Mouse (Mus musculus) neutrophil, adult 5-6 weeks (primary cell): ENCODE data around the gene Zfp811. TPM values are rescaled to one million over a fixed set of nuclear protein-coding genes. Genes with fewer than 3 reads are reported as not detected.

ENCODE experiments used
- ATAC-seq: fragments of 151-379, 151-347 bp; 2 replicates; pipeline ENCODE4 v1.8.0; 2017; ENCODE audit warnings: mild to moderate bottlenecking, moderate TSS enrichment; ENCODE audit not compliant: insufficient number of reproducible peaks, poor library complexity, low FRiP score, severe bottlenecking; ENCODE audit errors: extremely low read depth
- total RNA-seq: library from RNA; stranded (forward); fragments of 200-1000 nt; gene quantifications from 2 replicates; pipeline ENCODE4 v1.2.3, GENCODE M21; 2017

Zfp811 gene
- total RNA-seq, 1 experiment from 2014 or later = not detected

DNA sequence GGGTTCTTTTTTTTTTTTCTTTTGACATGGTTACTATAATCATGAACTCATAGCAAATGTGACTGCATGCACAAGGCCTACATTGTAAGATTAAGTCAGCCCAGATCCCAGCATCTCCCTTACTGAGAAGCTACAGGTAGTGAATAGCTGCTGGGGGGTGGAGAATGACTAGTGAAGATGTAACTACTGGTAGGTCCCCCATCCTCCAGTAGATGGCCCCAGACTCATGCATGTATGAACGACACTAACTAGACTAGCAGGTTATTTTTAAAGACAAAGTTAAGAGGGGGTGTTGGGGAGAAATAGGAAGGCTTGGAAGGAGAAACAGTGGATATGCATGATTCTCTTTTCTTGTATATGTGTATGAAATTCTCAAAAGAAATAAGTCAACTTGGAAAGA, 38.5 kb downstream of the Zfp811 start:
- no peak for ATAC-seq

DNA sequence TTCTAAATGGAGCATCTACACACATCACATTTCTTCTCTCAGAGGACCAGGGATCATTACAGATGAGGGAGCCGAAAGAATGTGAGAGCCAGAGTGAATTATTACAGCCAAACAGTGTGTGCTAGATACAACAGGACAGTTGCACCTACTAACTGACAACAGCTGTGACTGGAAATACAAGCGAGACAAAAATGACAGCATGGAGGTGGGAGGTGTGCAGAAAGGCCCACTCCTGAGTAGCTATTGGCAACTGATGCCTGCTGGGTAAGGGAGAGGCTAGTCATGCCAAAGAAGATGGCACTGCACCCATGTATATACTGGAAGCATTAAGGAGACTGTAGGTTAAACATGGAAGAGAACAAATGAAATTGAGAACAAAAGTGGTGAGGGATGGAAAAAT, 43.3 kb downstream of the Zfp811 start:
- ATAC-seq = no peak

GRCm38 (mm10) chr17:32757331-32757730, 52.4 kb downstream of the Zfp811 start:
- no peak for ATAC-seq

DNA sequence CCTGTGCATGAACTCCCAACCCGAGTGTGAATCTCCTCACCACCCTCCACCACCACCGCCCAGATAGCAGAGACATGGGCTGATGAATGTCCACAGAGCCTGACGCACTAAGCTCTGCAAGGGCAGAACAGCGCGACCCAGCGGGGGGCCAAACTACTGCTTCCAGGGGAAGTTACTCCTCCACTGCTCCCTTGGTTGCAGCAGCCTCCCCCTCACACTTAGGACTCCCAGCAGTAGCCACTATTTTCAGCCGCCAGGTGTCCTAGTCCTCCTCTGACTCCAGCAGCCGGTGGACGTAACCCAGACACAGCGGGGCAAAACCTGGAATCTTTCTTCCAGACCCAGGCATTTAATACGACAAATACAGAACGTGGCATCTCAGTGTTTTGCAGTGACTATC, 56.1 kb downstream of the Zfp811 start:
- ATAC-seq = no peak

DNA sequence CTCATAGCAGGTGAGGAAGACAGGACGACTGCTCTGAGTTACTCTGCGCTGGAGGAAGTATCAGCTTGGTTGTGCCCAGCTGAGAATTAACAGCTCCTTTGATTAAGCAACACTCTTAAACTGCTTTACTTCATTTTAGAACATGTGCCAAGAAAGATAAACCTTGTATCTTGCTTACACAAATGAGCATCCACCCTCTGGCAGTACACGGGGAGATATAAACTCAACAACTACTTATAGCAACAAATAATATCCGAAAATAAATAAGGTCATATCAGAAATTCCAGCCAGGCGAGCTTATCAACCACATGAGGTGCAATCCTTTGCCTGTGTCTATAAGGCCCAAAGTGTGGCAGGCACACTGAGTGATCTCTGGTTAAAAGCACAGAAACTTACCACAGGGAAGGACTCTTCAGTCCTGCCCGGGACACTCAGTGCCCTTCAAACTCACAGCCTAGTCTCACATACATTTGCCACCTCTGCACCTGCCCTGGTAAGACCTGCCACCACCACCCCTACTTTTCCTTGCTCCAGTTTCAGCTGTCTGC, 56.8 kb downstream of the Zfp811 start:
- ATAC-seq = no peak

GRCm38 (mm10) chr17:32750611-32751010, 59.1 kb downstream of the Zfp811 start:
- ATAC-seq = no peak

Other genes starting within 250 kb of the Zfp811 start
- gene Cyp4f37, start 188.6 kb downstream of the Zfp811 start, total RNA-seq = 0.12 TPM in 1 of 2 replicates, not detected in the other
- gene Cyp4f40, start 151.0 kb downstream of the Zfp811 start, total RNA-seq = not detected in 2 replicates
- not detected in 2 replicates for gene Cyp4f15, start 124.3 kb downstream of the Zfp811 start, total RNA-seq
- gene Zfp871, start 21.6 kb downstream of the Zfp811 start, total RNA-seq = 54.6 and 57.0 TPM in 2 replicates
- 4.9 and 12.2 TPM in 2 replicates for gene Zfp799, start 20.3 kb upstream of the Zfp811 start, total RNA-seq
- 5.4 and 6.1 TPM in 2 replicates for gene Zfp870, start 81.7 kb upstream of the Zfp811 start, total RNA-seq
- not detected in 2 replicates for gene Cyp4f14, start 107.4 kb upstream of the Zfp811 start, total RNA-seq
- gene Cyp4f13, start 137.5 kb upstream of the Zfp811 start, total RNA-seq = 29.6 and 36.0 TPM in 2 replicates
- gene Zfp472, start 155.9 kb upstream of the Zfp811 start, total RNA-seq = 15.1 and 15.5 TPM in 2 replicates
- 20.5 and 28.3 TPM in 2 replicates for gene Zfp952, start 183.2 kb upstream of the Zfp811 start, total RNA-seq
- 4.2 and 5.3 TPM in 2 replicates for gene Zfp763, start 223.5 kb upstream of the Zfp811 start, total RNA-seq